Mouse (Mus musculus) gastrocnemius, postnatal 10 days (tissue): ENCODE data around the gene Upf2. TPM values are rescaled to one million over a fixed set of nuclear protein-coding genes. Genes with fewer than 3 reads are reported as not detected.
A peak's percentile ranks its signal among the peaks of the same experiment; 100 is the strongest.
"Not testable (repeated sequence)": the region's sequence is repeated elsewhere in the genome, so short reads cannot be mapped to it uniquely, and the experiment has no call there.

ENCODE experiments used
- DNase-seq: peaks from one replicate; pipeline ENCODE4 v3.0.0; 2021; ENCODE audit warnings: mixed read lengths
- total RNA-seq, 2 experiments: library from RNA; stranded (reverse); gene quantifications; 2 replicates each; pipeline ENCODE4 v1.2.3; 2021

The Upf2 gene
- total RNA-seq, 2 experiments from 2014 or later, result 12.9 to 15.9 TPM

DNA sequence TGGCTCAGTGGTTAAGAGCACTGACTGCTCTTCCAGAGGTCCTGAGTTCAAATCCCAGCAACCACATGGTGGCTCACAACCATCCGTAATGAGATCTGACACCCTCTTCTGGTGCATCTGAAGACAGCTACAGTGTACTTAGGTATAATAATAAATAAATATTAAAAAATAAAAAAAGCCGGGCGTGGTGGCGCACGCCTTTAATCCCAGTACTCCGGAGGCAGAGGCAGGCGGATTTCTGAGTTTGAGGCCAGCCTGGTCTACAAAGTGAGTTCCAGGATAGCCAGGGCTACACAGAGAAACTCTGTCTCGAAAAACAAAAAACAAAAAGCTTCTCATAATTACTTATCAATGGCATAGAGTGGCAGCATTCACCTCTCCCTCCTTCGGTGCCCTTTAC lies 1.4 kb upstream of the Upf2 start:
- not testable (repeated sequence) for DNase-seq

DNA sequence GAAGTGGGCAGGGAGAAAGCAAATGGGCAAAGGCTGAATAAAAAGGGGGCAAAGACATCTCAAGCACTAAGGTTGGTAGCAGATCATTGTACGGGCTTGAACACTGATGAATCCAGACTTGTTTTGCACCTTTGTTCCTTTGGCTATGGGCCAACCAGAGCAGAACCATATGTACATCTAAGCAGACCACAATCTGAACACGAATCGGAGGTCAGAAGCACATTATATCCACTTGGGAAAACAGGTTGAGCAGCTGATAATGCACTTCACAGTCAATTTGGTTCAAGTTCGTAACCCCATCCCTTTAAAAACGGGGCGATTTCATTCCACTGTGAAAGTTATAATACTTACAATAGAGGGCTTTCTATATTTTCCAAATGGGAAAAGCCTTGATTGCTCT lies 964 bp upstream of the Upf2 start:
- no peak for DNase-seq

GRCm38 (mm10) chr2:5951621-5952211 lies 447 bp downstream of the Upf2 start:
- DNase-seq, result no peak

DNA sequence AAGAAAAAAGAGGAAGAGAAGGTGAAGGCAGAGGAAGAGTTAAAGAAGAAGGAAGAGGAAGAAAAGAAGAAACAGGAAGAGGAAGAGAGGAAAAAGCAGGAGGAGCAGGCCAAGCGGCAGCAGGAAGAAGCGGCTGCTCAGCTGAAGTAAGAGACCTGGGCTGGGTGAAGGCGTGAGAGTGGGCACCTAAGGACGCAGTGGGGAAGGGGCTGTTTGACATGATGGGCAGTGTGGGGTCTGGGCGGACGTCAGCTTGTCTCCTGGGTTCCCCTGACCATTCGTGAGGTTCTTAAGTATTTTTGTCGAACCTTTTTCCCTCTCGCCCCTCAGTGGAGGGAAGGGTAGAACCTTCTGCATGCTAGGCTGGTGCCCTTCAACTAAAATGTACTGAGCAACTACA lies 6.4 kb downstream of the Upf2 start:
- peak; percentile 8 for DNase-seq

DNA sequence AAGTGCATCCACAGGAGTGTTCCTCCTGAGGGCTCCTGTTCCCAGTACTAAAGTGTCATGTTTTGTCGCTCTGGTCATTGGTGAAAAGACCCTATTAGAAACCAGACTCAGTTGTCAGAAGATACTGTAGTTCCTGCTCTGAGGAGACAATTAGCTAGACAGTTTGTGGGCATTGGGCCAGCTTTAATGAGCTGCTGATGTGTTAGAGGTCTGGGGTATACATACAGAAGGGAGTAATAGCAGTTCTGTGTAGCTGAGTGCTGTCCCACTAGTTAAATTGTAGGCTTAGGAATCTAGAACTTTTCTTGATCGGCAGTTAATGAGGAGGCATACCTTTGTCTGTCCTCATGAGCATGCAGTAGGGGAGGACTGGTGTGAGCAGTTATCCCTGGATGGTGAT lies 11.0 kb downstream of the Upf2 start:
- DNase-seq, result no peak

DNA sequence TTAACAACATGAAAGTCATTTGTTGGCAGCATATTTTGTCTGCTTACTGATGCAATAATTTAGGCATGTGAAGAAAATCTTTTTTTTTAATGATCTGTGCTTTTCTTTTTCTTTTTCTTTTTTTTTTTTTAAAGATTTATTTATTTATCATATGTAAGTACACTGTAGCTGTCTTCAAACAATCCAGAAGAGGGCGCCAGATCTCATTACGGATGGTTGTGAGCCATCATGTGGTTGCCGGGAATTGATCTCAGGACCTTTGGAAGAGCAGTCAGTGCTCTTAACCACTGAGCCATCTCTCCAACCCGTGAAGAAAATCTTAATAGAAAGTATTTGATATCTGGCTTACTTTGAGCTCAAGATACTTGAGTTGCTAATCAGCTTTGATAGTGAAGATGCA lies 12.5 kb downstream of the Upf2 start:
- not testable (repeated sequence) for DNase-seq

DNA sequence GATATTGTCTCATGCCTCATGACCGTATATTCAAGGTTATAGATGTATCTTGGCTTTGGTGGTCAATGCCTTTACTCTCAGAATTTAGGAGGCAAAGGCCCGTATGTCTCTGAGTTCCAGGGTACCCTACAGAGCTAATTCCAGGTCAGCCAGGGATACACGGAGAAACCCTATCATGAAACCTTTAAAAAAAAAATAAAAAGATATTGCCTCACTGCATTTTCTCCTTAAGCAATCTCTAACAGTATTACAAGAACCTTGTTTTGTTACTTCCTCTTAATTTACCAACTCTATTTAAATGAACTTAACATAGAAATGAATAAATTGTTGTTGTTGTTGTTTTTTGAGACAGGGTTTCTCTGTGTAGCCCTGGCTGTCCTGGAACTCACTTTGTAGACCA lies 14.7 kb downstream of the Upf2 start:
- DNase-seq, result no peak

- not testable (repeated sequence) for DNase-seq
These were observed 19.4 kb downstream of the Upf2 start for GRCm38 (mm10) chr2:5970629-5971028.

- no peak for DNase-seq
These were observed 26.3 kb downstream of the Upf2 start for GRCm38 (mm10) chr2:5977532-5977931.

GRCm38 (mm10) chr2:5995538-5995937 lies 44.3 kb downstream of the Upf2 start:
- DNase-seq, result peak; percentile 42

GRCm38 (mm10) chr2:6003949-6004348 lies 52.7 kb downstream of the Upf2 start:
- DNase-seq, result no peak

DNA sequence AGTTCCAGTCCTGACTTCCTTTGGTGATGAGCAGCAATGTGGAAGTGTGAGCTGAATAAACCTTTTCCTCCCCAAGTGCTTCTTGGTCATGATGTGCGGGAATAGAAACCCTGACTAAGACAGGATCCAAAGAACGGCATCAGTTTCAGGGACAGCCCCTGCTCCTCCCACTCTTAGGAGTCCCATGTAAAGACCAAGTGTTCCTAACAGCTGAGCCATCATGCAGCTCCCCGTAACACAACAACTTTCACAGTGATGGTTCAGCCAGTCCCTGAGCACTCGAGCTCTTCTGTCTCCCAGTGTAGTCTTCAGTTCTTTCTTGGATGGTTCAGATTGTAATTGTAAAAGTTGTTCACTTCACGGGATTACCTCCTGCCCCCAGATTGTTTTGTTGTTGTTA lies 63.3 kb downstream of the Upf2 start:
- DNase-seq, result no peak

DNA sequence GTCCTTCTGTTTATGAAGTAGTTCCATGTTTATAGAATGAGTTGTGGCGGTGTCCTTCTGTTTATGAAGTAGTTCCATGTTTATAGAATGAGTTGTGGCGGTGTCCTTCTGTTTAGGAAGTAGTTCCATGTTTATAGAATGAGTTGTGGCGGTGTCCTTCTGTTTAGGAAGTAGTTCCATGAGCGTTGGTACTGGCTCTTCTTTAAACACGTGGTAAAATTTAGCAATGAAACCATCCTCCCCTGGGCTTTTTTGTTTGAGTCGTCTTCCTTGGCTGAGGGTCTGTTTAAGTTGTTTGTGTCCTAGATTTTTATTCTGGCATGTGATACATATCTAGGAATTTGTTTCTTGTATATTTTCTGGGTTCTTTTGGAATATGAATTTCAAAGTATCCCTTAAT lies 63.9 kb downstream of the Upf2 start:
- not testable (repeated sequence) for DNase-seq

GRCm38 (mm10) chr2:6020570-6020969 lies 69.3 kb downstream of the Upf2 start:
- DNase-seq, result no peak

GRCm38 (mm10) chr2:6042644-6043043 lies 91.4 kb downstream of the Upf2 start:
- no peak for DNase-seq

- DNase-seq, result no peak
These were observed 95.5 kb downstream of the Upf2 start for GRCm38 (mm10) chr2:6046796-6047195.

DNA sequence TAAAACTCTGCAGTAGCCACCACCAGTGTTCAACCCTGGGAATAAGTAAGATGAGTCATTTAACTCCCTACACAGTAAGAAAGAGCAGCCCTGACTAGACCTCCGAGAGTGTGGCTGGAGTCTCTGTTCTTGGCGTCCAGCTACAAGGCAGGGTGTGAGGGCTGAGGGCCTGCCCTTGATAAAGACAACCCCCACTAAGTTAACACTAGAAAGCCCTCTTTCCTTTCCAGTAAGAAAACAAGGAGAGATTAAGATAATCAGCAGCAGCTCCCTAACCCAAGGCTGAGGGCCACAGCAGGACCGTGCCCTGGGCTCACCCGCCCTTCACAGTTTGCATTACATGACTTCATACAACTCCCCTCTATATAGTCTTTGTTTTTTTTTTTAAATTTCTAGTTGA lies 97.3 kb downstream of the Upf2 start:
- DNase-seq, result no peak

DNA sequence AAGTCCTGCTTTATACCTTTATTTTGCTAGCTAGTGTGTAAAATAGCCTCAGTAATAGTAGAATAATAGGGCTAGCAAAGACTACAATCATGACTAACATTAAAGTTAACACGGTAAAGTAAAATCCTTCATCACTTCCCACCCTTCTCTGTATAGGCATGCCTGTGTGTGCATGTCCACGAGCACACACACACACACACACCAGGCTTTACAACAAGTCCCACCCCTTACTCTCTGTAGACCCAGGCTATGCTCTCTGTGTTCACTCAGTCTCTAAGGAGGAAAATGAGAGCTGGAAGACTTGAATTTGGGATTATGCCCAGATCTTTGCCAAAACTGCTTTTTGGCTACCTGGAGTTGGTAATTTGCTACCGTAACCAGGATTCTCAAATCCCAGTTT lies 97.7 kb downstream of the Upf2 start:
- no peak for DNase-seq

GRCm38 (mm10) chr2:6055466-6055865 lies 104.2 kb downstream of the Upf2 start:
- DNase-seq, result no peak

DNA sequence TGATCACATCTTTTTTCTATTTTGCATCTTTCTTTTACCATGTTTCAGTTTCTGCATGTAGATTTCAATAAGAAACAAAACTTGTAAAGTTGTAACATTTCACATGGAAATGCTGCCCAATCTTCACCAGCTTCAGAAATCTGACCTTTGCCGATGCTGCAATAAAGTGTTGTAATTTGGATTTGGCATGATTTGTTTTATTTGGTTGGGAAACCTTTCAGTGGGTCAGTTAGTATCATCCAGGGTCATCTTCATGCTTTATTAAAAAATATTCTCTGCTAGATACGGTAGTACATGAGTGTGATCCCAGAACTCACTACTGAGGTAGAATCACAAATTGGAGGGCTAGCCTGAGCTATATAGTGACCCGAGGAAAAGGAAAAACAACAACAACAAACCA lies 105.2 kb downstream of the Upf2 start:
- no peak for DNase-seq

GRCm38 (mm10) chr2:6059291-6059690 lies 108.0 kb downstream of the Upf2 start:
- DNase-seq, result no peak

- no peak for DNase-seq
These were observed 109.0 kb downstream of the Upf2 start for GRCm38 (mm10) chr2:6060071-6060804.

GRCm38 (mm10) chr2:6067341-6067740 lies 116.1 kb downstream of the Upf2 start:
- no peak for DNase-seq

DNA sequence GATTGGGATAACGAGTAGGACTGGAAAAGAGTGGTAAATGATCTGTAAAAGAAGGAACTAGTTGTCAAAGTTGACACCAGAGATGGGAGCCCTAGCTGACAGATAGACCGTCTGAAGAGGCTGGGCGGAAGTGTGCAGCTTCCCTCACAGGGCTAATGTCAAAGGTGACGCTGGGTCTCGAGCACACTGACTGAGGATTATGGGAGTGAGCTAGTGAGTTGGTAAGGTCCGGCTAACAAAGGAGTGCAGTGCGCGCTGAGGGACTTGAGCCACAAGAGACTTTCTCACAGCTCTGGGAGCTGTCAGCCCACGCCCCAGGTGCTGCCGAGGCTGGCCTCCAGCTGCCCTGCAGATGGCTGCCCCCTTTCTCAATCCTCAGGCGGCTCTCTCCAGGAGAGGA lies 119.7 kb downstream of the Upf2 start:
- no peak for DNase-seq
